Mouse (Mus musculus): Measurements from ENCODE around the gene Nkain1.

GRCm38 (mm10) chr4:130572545-130572944, 1.4 kb downstream of the Nkain1 start:
- TF ChIP-seq CTCF (IDR thresholded peaks at IDR 0.05), result no peak
- TF ChIP-seq EP300 (IDR thresholded peaks at IDR 0.05), result no peak
